Mouse (Mus musculus) forebrain, embryonic 10.5 days (tissue): ENCODE data around the gene Hbb-bh1. TPM values are rescaled to one million over a fixed set of nuclear protein-coding genes. Genes with fewer than 3 reads are reported as not detected.
"Not testable (repeated sequence)": the region's sequence is repeated elsewhere in the genome, so short reads cannot be mapped to it uniquely, and the experiment has no call there.

Experiments used
- DNase-seq: peaks from one replicate; pipeline ENCODE4 v3.0.0-alpha.2; 2017; ENCODE audit warnings: low spot score; ENCODE audit errors: extremely low spot score
- H3K27ac ChIP-seq: fragments of 300-500 bp; sonication (generic); 2 replicates; pipeline ENCODE4 v1.5.1; 2016; ENCODE audit warnings: mild to moderate bottlenecking
- H3K27me3 ChIP-seq: fragments of 300-500 bp; sonication (generic); 2 replicates; pipeline ENCODE4 v1.6.1; 2016; ENCODE audit warnings: mild to moderate bottlenecking; ENCODE audit not compliant: poor library complexity, severe bottlenecking
- H3K36me3 ChIP-seq: fragments of 300-500 bp; sonication (generic); replicated peaks from 2 replicates; pipeline ENCODE4 v1.6.1; 2016; ENCODE audit warnings: mild to moderate bottlenecking, moderate library complexity
- H3K4me1 ChIP-seq: fragments of 300-500 bp; sonication (generic); 2 replicates; pipeline ENCODE4 v1.6.1; 2016
- H3K4me3 ChIP-seq: fragments of 300-500 bp; sonication (generic); 2 replicates; pipeline ENCODE4 v1.5.1; 2016; ENCODE audit warnings: mild to moderate bottlenecking, moderate library complexity
- H3K9me3 ChIP-seq: fragments of 300-500 bp; sonication (generic); 2 replicates; pipeline ENCODE4 v1.6.1; 2016; ENCODE audit warnings: mild to moderate bottlenecking, moderate library complexity
- WGBS: fragments of 180-500 bp; shearing (Covaris S2); methylation state at CpG from one replicate; pipeline ENCODE4 v1.1.7; 2016; 5-methylcytosine and 5-hydroxymethylcytosine counted together
- polyA plus RNA-seq: library from polyadenylated mRNA; unstranded; fragments of >200 nt; fragmentation: Nextera tagmentation; extraction: Ambion mirVana; gene quantifications from 2 replicates; pipeline ENCODE4 v1.2.1, GENCODE M21; 2016

The Hbb-bh1 gene
- polyA plus RNA-seq, 1 experiment from 2014 or later, result 5,437 TPM

DNA sequence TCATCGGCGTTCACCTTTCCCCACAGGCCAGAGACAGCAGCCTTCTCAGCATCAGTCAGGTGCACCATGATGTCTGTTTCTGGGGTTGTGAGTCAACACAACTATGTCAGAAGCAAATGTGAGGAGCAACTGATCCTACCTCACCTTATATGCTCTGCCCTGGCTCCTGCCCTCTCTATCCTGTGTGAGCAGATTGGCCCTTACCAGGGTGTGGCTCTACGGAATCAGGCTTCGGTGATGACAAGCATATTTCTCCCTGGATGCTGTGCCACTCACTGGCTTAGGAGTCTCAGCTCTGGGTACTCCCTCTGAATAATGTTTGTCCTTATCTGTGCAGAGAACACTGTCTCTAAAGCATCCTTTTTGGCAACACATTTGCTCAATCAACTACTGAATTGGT lies 15.2 kb downstream of the Hbb-bh1 start, which contains the start of gene Hbb-bs:
Hbb-bs (minus strand) TSS at position 289 of the 400 bp plus-strand sequence.
- Histone ChIP-seq H3K27me3 (no peaks in the 10 kb centered on the region), H3K27ac (no peak within 1 kb of the TSS), H3K36me3 (no peaks in the 10 kb centered on the region), H3K9me3 (no peaks in the 10 kb centered on the region), H3K4me3 (no peak within 1 kb of the TSS), H3K4me1 (no peaks in the 10 kb centered on the region)
- WGBS, result 92% methylated on average over 4 of the region's 4 CpGs
- DNase-seq, result no peak

DNA sequence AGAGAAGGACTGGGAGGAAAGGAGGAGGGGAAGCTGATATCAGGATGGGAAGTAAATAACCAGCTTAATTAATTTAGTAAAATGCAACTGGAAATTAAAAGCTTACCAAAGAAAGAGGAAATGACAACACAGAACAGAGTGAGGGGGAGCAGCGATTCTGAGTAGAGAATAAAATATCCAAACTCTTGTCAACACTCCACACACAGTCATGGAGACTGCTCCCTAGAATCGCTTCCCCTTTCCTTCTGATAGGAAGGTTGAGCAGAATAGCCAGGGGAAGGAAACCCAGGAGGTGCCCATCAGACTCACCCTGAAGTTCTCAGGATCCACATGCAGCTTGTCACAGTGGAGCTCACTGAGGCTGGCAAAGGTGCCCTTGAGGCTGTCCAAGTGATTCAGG lies 15.8 kb downstream of the Hbb-bh1 start:
- no CpG with 5 or more reads among the region's 2 CpGs for WGBS
- not testable (repeated sequence) for DNase-seq, H3K27ac ChIP-seq, H3K4me3 ChIP-seq, H3K4me1 ChIP-seq, H3K9me3 ChIP-seq, H3K36me3 ChIP-seq, H3K27me3 ChIP-seq

DNA sequence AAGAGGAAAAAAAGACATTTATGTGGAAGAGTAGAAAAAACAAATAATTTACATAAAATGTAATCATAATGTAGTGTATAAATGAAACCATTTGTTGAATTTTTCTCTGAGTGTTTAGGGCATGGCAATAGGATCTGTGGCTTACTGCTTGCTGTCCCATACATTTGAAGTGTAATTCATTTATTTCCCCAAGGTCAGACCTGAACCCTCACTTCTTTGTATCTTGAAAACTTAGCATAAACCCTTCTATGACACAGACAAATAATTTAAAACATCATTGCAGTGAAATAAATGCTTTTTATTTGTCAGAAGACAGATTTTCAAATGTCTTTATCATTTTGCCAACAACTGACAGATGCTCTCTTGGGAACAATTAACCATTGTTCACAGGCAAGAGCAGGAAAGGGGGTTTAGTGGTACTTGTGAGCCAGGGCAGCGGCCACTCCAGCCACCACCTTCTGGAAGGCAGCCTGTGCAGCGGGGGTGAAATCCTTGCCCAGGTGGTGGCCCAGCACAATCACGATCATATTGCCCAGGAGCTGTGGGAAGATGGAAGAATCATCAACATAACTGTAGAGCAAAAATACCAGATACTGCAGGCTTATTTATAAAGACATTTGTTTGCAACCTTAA lies 16.6 kb downstream of the Hbb-bh1 start:
- H3K36me3 ChIP-seq, result no peaks in the 10 kb centered on the region
- no peak overlapping the region for H3K4me3 ChIP-seq
- DNase-seq, result no peak
- 68% methylated on average over 3 of the region's 3 CpGs for WGBS
- no peaks in the 10 kb centered on the region for H3K9me3 ChIP-seq
- H3K27me3 ChIP-seq, result no peaks in the 10 kb centered on the region
- no peak overlapping the region for H3K27ac ChIP-seq
- H3K4me1 ChIP-seq, result no peaks in the 10 kb centered on the region

DNA sequence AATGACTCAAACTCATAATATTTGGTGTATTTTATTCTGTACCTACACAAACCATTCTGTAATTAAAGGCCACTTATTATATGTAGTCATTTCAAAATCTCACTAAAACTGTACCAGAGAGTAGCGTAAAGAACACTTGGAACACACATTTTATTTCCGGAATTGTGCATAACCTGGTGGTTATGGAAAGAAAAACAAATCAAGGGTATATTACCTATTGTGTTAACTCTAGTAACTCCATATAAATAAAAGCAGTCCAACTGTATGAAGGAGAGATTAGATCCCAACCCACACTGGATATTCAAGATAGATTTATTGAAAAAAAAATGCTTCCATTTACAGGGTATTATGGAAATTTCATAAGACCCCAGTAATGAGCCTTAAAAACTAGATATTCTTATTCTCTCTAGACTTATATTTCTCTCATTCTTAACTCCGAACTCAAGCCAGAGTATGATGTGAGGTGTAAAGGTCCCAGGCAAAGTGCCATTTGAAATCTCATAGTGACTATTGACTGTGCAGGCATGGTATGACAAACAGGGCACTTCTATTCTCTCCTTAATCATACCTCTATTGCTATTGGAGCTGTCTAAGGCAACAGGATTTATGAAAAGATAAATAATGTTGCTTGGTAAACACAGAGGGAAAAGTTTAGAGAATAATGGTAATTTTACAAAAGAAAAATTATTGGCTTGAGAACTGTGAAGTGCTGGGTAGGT lies 17.3 kb downstream of the Hbb-bh1 start:
- WGBS, result 96% methylated on average over 3 of the region's 3 CpGs
- DNase-seq, result no peak
- Histone ChIP-seq H3K4me3 (no peak overlapping the region), H3K27ac (no peak overlapping the region), H3K27me3 (no peaks in the 10 kb centered on the region), H3K36me3 (no peaks in the 10 kb centered on the region), H3K4me1 (no peaks in the 10 kb centered on the region), H3K9me3 (no peaks in the 10 kb centered on the region)

DNA sequence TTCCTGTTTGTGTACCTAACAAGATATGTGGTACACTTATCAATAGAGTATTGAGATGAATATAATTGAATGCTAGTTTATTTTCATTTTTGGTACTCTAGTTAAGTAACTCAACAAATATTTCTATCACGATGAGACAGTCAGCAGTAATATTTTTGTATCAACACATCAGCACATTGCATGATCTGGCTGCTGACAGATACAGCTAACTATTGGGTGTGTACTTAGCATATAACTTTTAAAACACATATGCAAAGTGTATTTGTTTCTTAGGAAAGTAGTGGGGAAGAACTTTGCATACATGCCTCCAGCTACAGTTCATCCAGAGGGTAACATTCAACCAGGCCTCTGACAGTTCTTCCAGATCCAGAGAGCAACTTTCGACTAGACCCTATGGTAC lies 18.4 kb downstream of the Hbb-bh1 start:
- no peaks in the 10 kb centered on the region for H3K4me1 ChIP-seq
- no peaks in the 10 kb centered on the region for H3K9me3 ChIP-seq
- H3K4me3 ChIP-seq, result no peak overlapping the region
- H3K27ac ChIP-seq, result no peak overlapping the region
- H3K36me3 ChIP-seq, result no peaks in the 10 kb centered on the region
- DNase-seq, result no peak
- no peaks in the 10 kb centered on the region for H3K27me3 ChIP-seq
- 88% methylated on average over 2 of the region's 2 CpGs for WGBS

DNA sequence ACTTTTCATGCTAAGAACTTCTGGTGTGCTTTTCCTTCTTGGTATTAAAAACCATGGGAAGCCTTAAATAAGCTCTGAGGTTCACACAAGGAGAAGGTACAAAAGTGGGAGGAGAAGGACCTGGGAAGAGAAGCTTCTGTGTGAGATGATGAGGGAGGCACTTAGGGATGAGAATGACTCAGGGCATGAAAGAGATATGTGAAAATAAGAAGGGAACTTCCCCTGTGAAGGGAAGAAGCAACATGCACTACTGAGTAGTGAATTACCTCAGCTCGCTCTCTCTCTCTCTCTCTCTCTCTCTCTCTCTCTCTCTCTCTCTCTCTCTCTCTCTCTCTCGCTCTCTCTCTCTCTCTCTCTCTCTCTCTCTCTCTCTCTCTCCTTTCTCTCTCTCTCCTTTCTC lies 27.9 kb downstream of the Hbb-bh1 start:
- DNase-seq, H3K27me3 ChIP-seq, H3K4me3 ChIP-seq, H3K9me3 ChIP-seq, H3K27ac ChIP-seq, H3K4me1 ChIP-seq, H3K36me3 ChIP-seq: not testable (repeated sequence)
- WGBS, result 100% methylated on average over 1 of the region's 2 CpGs

DNA sequence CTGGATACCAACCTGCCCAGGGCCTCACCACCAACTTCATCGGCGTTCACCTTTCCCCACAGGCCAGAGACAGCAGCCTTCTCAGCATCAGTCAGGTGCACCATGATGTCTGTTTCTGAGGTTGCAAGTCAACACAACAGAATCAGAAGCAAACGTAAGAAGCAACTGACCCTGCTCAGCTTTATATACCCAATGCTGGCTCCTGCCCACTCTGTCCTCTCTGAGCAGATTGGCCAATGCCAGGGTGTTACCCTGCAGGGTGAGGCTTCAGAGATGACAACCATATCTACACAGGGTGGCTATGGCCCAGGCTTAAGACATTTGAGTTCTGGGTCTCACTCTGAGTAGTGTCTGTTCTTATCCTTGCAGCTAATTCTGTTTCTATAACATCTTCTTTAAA lies 29.2 kb downstream of the Hbb-bh1 start, which contains the start of gene Hbb-bt:
Hbb-bt (minus strand) TSS at position 231 of the 400 bp plus-strand sequence.
- H3K4me3 ChIP-seq, result no peak within 1 kb of the TSS
- H3K27ac ChIP-seq, result no peak within 1 kb of the TSS
- no peaks in the 10 kb centered on the region for H3K9me3 ChIP-seq
- no peaks in the 10 kb centered on the region for H3K27me3 ChIP-seq
- no peaks in the 10 kb centered on the region for H3K36me3 ChIP-seq
- no peak for DNase-seq
- H3K4me1 ChIP-seq, result no peaks in the 10 kb centered on the region
- WGBS, result 86% methylated on average over 3 of the region's 3 CpGs

DNA sequence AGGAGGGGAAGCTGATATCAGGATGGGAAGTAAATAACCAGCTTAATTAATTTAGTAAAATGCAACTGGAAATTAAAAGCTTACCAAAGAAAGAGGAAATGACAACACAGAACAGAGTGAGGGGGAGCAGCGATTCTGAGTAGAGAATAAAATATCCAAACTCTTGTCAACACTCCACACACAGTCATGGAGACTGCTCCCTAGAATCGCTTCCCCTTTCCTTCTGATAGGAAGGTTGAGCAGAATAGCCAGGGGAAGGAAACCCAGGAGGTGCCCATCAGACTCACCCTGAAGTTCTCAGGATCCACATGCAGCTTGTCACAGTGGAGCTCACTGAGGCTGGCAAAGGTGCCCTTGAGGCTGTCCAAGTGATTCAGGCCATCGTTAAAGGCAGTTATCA lies 29.8 kb downstream of the Hbb-bh1 start:
- H3K4me3 ChIP-seq, H3K27me3 ChIP-seq, DNase-seq, H3K36me3 ChIP-seq, H3K4me1 ChIP-seq, H3K9me3 ChIP-seq, H3K27ac ChIP-seq: not testable (repeated sequence)
- no CpG with 5 or more reads among the region's 3 CpGs for WGBS

DNA sequence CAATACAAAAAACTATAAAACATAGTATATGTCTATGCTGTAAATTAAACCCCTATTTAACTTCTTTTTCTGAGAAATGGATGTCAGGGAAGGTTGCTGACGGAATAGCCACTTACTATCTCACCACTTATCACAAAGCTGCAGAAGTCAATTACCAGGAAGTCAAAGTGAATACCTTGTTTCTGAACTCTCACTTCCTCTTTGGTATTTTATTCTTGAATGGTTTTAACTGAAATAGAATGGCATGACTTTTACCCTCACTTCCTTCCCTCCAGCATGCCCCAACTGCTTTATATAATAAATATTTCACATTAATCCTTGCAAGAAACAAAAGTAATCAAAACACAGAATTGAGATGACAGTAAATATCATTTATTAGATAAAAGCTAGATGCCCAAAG lies 30.8 kb downstream of the Hbb-bh1 start:
- no peak overlapping the region for H3K27ac ChIP-seq
- H3K4me1 ChIP-seq, result no peaks in the 10 kb centered on the region

DNA sequence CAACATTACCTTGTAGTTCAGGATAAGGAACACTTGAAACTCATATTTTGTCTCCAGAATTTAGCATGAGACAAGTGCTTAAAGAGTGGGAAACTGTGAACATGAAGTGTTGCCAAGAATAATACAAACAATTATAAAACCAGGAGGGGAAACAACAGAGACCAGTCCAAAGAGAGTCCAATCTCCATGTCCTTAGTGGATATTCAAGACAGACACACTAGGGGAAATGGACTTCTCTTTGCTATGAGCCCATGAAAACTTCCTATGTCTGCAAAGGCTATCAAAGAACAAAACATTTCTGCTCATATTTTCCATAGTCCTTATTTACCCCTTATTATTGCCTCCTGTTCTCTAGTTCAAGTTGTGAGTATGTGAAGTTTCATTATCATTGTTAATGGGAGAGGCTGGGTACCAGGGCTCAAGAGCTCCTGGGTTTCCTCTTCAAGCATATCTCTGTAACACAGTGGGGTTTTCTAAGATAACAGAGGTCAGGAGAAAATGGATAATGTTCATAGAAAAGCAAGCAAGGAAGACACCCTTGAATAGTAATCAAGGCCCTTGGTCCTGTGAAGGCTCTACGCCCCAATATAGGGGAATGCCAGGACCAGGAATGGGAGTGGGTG lies 31.6 kb downstream of the Hbb-bh1 start:
- WGBS, result 87% methylated on average over 1 of the region's 1 CpGs
- no peaks in the 10 kb centered on the region for H3K9me3 ChIP-seq

More for the DNA sequence above, 30.8 kb downstream of the Hbb-bh1 start:
- Histone ChIP-seq H3K36me3 (no peaks in the 10 kb centered on the region), H3K9me3 (no peaks in the 10 kb centered on the region), H3K27me3 (no peaks in the 10 kb centered on the region), H3K4me3 (no peak overlapping the region)
- WGBS, result 91% methylated on average over 1 of the region's 1 CpGs
- no peak for DNase-seq

DNA sequence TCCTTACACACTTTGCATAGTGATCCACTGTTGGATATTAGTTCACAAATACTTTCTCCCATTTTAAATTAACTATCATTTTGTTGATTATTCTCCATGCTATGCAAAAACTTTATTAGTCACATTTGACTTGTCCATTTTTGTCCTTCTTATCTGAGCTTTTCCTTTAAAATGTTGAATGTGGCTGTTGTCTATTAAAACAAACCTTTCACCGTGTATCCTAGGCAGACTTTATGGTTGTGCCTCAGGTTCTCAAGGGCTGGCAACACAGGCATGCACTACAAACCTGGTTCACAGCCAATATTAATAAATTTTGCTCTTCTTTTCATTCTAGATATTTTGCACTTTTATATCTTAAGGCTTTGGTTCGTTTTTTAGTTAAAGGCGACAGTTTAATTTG lies 32.2 kb downstream of the Hbb-bh1 start:
- 81% methylated on average over 3 of the region's 3 CpGs for WGBS
- H3K36me3 ChIP-seq, result no peaks in the 10 kb centered on the region
- no peak overlapping the region for H3K27ac ChIP-seq
- DNase-seq, result no peak
- no peak overlapping the region for H3K4me3 ChIP-seq
- H3K27me3 ChIP-seq, result no peaks in the 10 kb centered on the region
- H3K4me1 ChIP-seq, result no peaks in the 10 kb centered on the region
- no peaks in the 10 kb centered on the region for H3K9me3 ChIP-seq

More for the DNA sequence above, 31.6 kb downstream of the Hbb-bh1 start:
- no peaks in the 10 kb centered on the region for H3K27me3 ChIP-seq
- H3K4me1 ChIP-seq, result no peaks in the 10 kb centered on the region
- no peak for DNase-seq
- H3K27ac ChIP-seq, result no peak overlapping the region
- no peak overlapping the region for H3K4me3 ChIP-seq
- H3K36me3 ChIP-seq, result no peaks in the 10 kb centered on the region

DNA sequence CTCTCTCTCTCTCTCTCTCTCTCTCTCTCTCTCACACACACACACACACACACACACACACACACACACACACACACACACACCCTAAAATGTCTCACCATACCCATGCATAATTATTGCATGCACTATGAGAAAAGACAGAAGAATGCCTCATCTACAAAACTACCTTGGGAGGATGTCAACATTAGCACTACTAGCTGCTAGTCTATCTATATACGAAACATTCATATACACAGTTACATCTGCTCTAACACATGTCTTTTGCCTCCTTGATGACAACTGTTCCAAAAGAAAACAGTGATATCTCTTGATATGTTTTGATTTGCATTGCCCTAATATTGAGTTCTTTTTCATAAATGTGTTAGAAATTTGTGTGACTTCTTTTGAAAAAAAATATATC lies 32.7 kb downstream of the Hbb-bh1 start:
- 89% methylated on average over 1 of the region's 1 CpGs for WGBS
- DNase-seq, result no peak
- H3K4me1 ChIP-seq, result no peaks in the 10 kb centered on the region
- H3K36me3 ChIP-seq, result no peaks in the 10 kb centered on the region
- H3K4me3 ChIP-seq, result no peak overlapping the region
- no peak overlapping the region for H3K27ac ChIP-seq
- H3K27me3 ChIP-seq, result no peaks in the 10 kb centered on the region
- H3K9me3 ChIP-seq, result no peaks in the 10 kb centered on the region

DNA sequence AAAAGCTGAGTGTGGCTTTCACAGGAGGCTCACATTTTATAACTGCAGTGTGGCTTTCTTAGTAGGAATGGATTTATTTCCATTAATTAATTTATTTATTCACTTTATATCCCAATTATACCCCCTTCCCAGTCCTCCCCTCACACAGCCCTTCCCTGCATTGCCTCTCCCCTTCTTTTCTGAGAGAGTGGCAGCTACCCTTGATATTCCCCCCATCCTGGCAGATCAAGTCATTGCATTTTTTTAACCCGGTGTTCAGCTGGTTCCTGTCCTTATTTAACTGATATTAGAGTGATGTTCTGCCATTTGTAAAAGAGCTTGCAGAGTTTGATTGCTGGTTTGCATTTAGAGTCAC lies 33.2 kb downstream of the Hbb-bh1 start:
- Histone ChIP-seq H3K36me3 (no peaks in the 10 kb centered on the region), H3K27ac (no peak overlapping the region), H3K4me3 (no peak overlapping the region), H3K27me3 (no peaks in the 10 kb centered on the region), H3K9me3 (no peaks in the 10 kb centered on the region), H3K4me1 (no peaks in the 10 kb centered on the region)
- WGBS, result 79% methylated on average over 1 of the region's 1 CpGs
- no peak for DNase-seq
